Mouse (Mus musculus) limb, embryonic 11.5 days (tissue): ENCODE measurements around the gene Gm49383. TPM values are rescaled to one million over a fixed set of nuclear protein-coding genes. Genes with fewer than 3 reads are reported as not detected.
A peak's percentile ranks its signal among the peaks of the same experiment; 100 is the strongest.

Source experiments
- ATAC-seq: fragments of 200-750 bp; cut with Nextera tagmentation; 2 replicates; pipeline ENCODE4 v1.8.0; 2017; ENCODE audit warnings: low read depth; ENCODE audit not compliant: insufficient number of reproducible peaks, low FRiP score, low TSS enrichment
- DNase-seq: peaks from one replicate; pipeline ENCODE4 v3.0.0-alpha.2; 2015; ENCODE audit warnings: low spot score
- H3K27ac ChIP-seq: fragments of 300-500 bp; sonication (generic); replicated peaks from 2 replicates; pipeline ENCODE4 v1.5.1; 2014; ENCODE audit warnings: low read depth, mild to moderate bottlenecking, low read length
- H3K27me3 ChIP-seq: fragments of 300-500 bp; sonication (generic); 2 replicates; pipeline ENCODE4 v1.6.1; 2014; ENCODE audit warnings: mild to moderate bottlenecking, low read length, mixed read lengths; ENCODE audit not compliant: control insufficient read depth, insufficient read depth
- H3K36me3 ChIP-seq: fragments of 300-500 bp; sonication (generic); 2 replicates; pipeline ENCODE4 v1.6.1; 2014; ENCODE audit warnings: mild to moderate bottlenecking, low read length, moderate library complexity, mixed read lengths; ENCODE audit not compliant: control insufficient read depth, insufficient read depth
- H3K4me1 ChIP-seq: fragments of 300-500 bp; sonication (generic); 2 replicates; pipeline ENCODE4 v1.6.1; 2014; ENCODE audit warnings: low read length, mixed read lengths; ENCODE audit not compliant: control insufficient read depth, insufficient read depth
- H3K4me2 ChIP-seq: fragments of 300-500 bp; sonication (generic); 2 replicates; pipeline ENCODE4 v1.6.1; 2014; ENCODE audit warnings: low read depth, mild to moderate bottlenecking, moderate library complexity; ENCODE audit not compliant: severe bottlenecking
- H3K4me3 ChIP-seq: fragments of 300-500 bp; sonication (generic); 2 replicates; pipeline ENCODE4 v1.5.1; 2014; ENCODE audit warnings: low read depth, low read length
- H3K9ac ChIP-seq: fragments of 300-500 bp; sonication (generic); 2 replicates; pipeline ENCODE4 v1.6.1; 2014; ENCODE audit warnings: mild to moderate bottlenecking, low read length
- H3K9me3 ChIP-seq: fragments of 300-500 bp; sonication (generic); 2 replicates; pipeline ENCODE4 v1.6.1; 2016; ENCODE audit warnings: low read length; ENCODE audit not compliant: control insufficient read depth
- WGBS: fragments of 180-500 bp; shearing (Covaris S2); extraction: QIAGEN DNeasy Blood & Tissue Kit; methylation state at CpG from one replicate; pipeline ENCODE4 v1.1.7; 2014; 5-methylcytosine and 5-hydroxymethylcytosine counted together
- polyA plus RNA-seq: library from polyadenylated mRNA; unstranded; fragments of >200 nt; fragmentation: Nextera tagmentation; extraction: Ambion mirVana; gene quantifications from 2 replicates; pipeline ENCODE4 v1.2.1, GENCODE M21; 2014

Gene Gm49383
- polyA plus RNA-seq, 1 experiment from 2014 or later = 45.6 TPM

DNA sequence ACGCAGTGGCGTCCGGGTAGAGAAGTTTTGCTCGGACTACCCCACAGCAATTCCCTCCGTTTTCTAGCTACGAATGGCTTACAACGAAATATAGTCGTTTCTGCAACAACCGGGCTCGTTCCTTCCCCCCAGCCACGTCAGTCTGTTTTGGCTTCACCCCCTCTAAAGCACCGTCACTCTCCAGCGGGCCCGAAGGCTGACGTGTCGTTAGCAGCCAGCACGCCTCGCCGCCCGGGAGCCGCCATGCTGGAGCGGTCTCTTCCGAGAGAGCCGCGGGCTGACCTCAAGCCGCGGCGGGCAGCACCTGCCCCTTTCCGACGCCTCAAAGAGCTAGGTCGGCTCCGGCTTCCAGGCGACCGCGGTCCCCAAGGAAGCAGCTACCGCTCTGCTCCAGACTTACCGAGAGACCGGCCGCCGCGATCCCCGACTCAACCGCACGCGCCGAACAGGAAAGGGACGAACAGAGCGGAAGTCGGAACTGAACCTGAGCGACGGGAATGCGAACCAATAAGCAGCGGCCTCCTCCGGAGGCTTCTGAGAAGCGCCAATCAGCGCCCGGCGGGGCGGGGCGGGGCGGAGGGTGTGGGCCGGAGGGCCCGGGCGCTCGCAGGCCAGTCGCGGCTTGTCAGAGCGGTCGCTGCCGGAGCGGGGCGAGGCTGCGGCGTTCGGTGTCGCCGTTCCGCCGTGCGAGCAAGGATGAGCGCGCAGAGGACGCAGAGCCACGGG lies 13.2 kb downstream of the Gm49383 start, which contains the start of the genes Rpl36al and Mgat2:
Gene Rpl36al, minus strand, starts transcription at position 501 of the 726 bp plus-strand sequence.
Gene Mgat2, plus strand, starts transcription at position 575 of the 726 bp plus-strand sequence.
- Histone ChIP-seq H3K27me3 (no peaks in the 10 kb centered on the region), H3K36me3 (peaks cover 2% of the 10 kb centered on the region), H3K9ac (peak within 1 kb of the TSS; percentile 89), H3K9me3 (no peaks in the 10 kb centered on the region), H3K4me2 (peak within 1 kb of the TSS; percentile 94), H3K27ac (peak within 1 kb of the TSS; percentile 73), H3K4me1 (peaks cover 7% of the 10 kb centered on the region), H3K4me3 (peak within 1 kb of the TSS; percentile 93)
- WGBS = under 1% methylated on average over 79 of the region's 84 CpGs
- ATAC-seq (peak; percentile 99), DNase-seq (peak; percentile 98)

DNA sequence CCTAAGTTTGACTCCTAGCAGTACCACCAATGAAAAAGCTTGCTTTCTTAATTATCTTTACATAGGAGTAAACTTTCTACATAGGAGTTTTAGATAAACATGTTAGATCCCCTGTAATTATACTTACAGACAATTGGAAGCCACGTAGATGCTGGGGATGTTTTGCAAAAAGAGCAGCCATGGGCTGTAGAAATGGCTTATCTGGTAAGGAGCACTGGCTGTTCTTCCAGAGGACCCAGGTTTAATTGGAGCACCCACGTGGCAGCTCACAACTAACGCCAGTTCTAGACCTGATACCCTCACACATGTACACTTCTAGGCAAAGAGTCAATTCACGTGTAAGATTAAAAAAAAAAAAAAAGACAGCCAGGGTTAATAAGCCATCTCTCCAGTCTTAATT lies 15.1 kb downstream of the Gm49383 start:
- H3K4me1 ChIP-seq = peaks cover 7% of the 10 kb centered on the region
- DNase-seq (no peak), ATAC-seq (no peak)
- H3K27me3 ChIP-seq = no peaks in the 10 kb centered on the region
- WGBS = 89% methylated on average over 4 of the region's 4 CpGs
- H3K4me2 ChIP-seq = no peak overlapping the region
- no peaks in the 10 kb centered on the region for H3K9me3 ChIP-seq
- H3K36me3 ChIP-seq = no peaks in the 10 kb centered on the region; the same call in 1 of the 2 replicates
- H3K27ac ChIP-seq = no peak overlapping the region
- no peak overlapping the region for H3K9ac ChIP-seq
- H3K4me3 ChIP-seq = no peak overlapping the region

DNA sequence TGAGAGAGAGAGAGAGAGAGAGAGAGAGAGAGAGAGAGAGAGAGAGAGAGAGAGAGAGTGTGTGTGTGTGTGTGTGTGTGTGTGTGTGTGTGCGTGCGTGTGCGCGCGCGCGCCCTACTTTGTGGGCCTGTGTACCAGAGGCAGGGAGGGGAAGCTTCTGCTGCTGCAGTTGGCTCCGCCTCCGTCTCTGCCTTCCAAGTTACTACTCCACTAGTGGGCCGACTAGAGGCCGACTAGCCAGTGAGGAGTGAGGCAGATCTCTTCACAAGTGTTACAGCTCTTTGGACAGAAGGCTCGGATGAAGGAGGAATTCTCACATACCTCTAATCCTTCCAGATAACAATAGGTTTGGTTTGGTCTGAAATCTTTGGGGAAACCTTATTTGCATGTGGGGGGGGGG lies 17.5 kb downstream of the Gm49383 start:
- no peak for ATAC-seq
- WGBS = 71% methylated on average over 12 of the region's 12 CpGs
- no peaks in the 10 kb centered on the region for H3K4me1 ChIP-seq
- no peak overlapping the region for H3K27ac ChIP-seq
- 0 out of 2 replicates have a peak, but pooled peaks cover 3% of the 10 kb centered on the region for H3K36me3 ChIP-seq
- no peak overlapping the region for H3K4me2 ChIP-seq
- H3K9me3 ChIP-seq = no peaks in the 10 kb centered on the region
- H3K27me3 ChIP-seq = no peaks in the 10 kb centered on the region
- H3K4me3 ChIP-seq = no peak overlapping the region
- H3K9ac ChIP-seq = no peak overlapping the region
- no peak for DNase-seq

- no peaks in the 10 kb centered on the region for H3K9me3 ChIP-seq
- no peak overlapping the region for H3K4me3 ChIP-seq
- DNase-seq (no peak), ATAC-seq (no peak)
- 78% methylated on average over 3 of the region's 3 CpGs for WGBS
- H3K4me1 ChIP-seq = no peaks in the 10 kb centered on the region
- no peaks in the 10 kb centered on the region for H3K27me3 ChIP-seq
- H3K9ac ChIP-seq = no peak overlapping the region
- H3K36me3 ChIP-seq = 0 out of 2 replicates have a peak, but pooled peaks cover 3% of the 10 kb centered on the region
- no peak overlapping the region for H3K4me2 ChIP-seq
- H3K27ac ChIP-seq = no peak overlapping the region
These were observed 19.4 kb downstream of the Gm49383 start for GRCm38 (mm10) chr12:69177526-69177925.

DNA sequence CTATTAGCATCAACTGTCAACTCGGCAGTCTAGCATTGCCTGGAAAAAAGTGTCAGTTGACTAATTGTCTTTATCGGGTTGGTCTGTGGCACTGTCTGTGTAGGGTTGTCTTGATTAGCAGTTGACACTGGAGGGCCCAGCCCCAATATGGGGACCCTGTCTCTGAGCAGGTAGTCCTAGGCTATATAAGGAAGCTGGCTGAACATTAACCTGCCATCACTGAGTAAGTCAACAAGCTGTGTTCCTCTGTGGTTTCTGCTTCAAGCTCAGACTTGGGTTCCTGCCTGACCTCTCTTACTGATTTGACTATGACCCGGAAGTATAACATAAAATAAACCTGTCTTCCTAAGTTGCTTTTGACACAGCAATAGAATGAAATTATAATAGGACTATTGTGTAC lies 20.9 kb downstream of the Gm49383 start:
- 0 out of 2 replicates have a peak, but pooled peaks cover 3% of the 10 kb centered on the region for H3K36me3 ChIP-seq

DNA sequence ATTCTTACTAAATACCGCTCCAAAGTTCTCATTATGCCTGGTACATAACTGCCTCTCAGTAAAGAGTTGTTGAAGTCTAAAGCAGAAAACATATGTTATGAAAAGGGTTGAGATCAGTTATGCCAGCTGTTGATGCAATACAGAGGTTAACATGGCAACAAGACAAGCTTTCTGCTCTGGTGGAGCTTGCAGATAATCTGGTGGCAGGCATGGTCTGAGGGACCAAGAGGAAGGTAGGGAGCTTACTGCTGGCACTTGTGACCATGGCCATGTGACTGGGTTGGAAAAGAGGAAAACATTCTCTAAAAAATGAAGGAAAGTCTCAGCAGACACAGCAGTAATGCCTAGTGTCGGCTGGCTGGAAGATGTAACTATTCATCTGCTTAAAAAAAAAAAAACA lies 25.6 kb downstream of the Gm49383 start:
- WGBS = 94% methylated on average over 2 of the region's 2 CpGs
- no peak overlapping the region for H3K27ac ChIP-seq
- ATAC-seq (no peak), DNase-seq (no peak)
- no peak overlapping the region for H3K4me2 ChIP-seq
- no peaks in the 10 kb centered on the region for H3K4me1 ChIP-seq
- H3K9me3 ChIP-seq = no peaks in the 10 kb centered on the region
- H3K36me3 ChIP-seq = 0 out of 2 replicates have a peak, but pooled peaks cover 2% of the 10 kb centered on the region
- H3K9ac ChIP-seq = no peak overlapping the region
- H3K27me3 ChIP-seq = no peaks in the 10 kb centered on the region
- H3K4me3 ChIP-seq = no peak overlapping the region

More for the DNA sequence above, 20.9 kb downstream of the Gm49383 start:
- WGBS = 91% methylated on average over 3 of the region's 3 CpGs
- no peak for DNase-seq
- Histone ChIP-seq H3K9me3 (no peaks in the 10 kb centered on the region), H3K9ac (no peak overlapping the region), H3K27me3 (no peaks in the 10 kb centered on the region), H3K27ac (no peak overlapping the region), H3K4me2 (no peak overlapping the region), H3K4me3 (no peak overlapping the region), H3K4me1 (no peaks in the 10 kb centered on the region)
- no peak for ATAC-seq

GRCm38 (mm10) chr12:69168461-69169106 lies 28.3 kb downstream of the Gm49383 start, which contains the start of gene Lrr1:
Gene Lrr1, plus strand, starts transcription at chr12:69168814.
- DNase-seq (peak; percentile 90), ATAC-seq (peak; percentile 94)
- under 1% methylated on average over 40 of the region's 40 CpGs for WGBS
- Histone ChIP-seq H3K4me1 (no peaks in the 10 kb centered on the region), H3K27ac (peak within 1 kb of the TSS; percentile 49; the same call in 1 of the 2 replicates), H3K9me3 (no peaks in the 10 kb centered on the region), H3K4me2 (peak within 1 kb of the TSS; percentile 90), H3K4me3 (peak within 1 kb of the TSS; percentile 86), H3K9ac (peak within 1 kb of the TSS; percentile 68), H3K27me3 (no peaks in the 10 kb centered on the region), H3K36me3 (no peaks in the 10 kb centered on the region)

DNA sequence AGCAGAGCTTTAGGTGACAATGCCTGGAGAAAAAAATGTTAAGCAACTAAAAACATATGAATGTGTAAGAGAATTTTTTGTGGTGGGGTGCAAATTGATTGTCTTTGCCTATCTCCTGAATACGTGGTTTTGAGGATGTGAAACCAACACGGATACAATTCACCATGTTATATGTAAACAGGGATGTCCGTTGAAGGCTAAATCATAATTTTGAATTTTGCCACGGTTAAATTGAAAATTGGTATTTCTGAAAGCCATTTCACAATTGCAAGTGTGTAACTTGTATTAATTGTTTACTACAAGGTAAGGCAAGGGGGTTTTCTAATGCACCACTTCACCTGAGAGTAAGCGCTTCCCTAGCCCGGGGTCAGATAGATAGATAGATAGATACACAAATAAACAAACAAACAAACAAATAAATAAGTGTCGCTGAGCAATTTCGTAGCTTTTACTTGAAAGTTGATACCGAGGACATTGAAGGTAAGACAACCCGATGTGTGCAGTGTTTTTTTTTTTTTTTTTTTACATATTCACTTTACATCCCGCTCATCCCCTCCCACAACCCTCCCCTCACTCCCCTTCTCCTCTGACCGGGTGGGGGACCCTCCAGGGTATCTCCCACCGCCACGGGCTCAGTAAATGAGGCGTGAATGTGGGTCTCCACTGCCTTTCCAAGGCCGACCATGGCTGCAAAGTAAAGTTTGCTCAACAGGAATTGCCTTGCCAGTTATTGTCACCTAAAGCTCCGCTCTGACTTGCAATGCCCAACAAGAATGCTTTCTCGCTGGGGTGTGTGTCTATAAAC lies 29.0 kb downstream of the Gm49383 start:
- Histone ChIP-seq H3K36me3 (no peaks in the 10 kb centered on the region), H3K27ac (no peak overlapping the region; the same call in 1 of the 2 replicates), H3K4me1 (no peaks in the 10 kb centered on the region), H3K9me3 (no peaks in the 10 kb centered on the region), H3K4me2 (peak overlapping the region; percentile 90), H3K4me3 (peak overlapping the region; percentile 86), H3K27me3 (no peaks in the 10 kb centered on the region), H3K9ac (peak overlapping the region; percentile 68)
- DNase-seq (no peak), ATAC-seq (peak; percentile 37)
- WGBS = 9% methylated on average over 18 of the region's 18 CpGs
